Mouse (Mus musculus) myocyte (in vitro differentiated cells): ENCODE data around the gene Olfr59. TPM values are rescaled to one million over a fixed set of nuclear protein-coding genes. Genes with fewer than 3 reads are reported as not detected.

Source experiments
- H3K27me3 ChIP-seq: one replicate; pipeline ENCODE4 v1.6.1; 2011; ENCODE audit not compliant: control insufficient read depth, insufficient read depth, insufficient read length
- H3K36me3 ChIP-seq: one replicate; pipeline ENCODE4 v1.6.1; 2011; ENCODE audit not compliant: control insufficient read depth, insufficient read depth
- H3K4me2 ChIP-seq: one replicate; pipeline ENCODE4 v1.6.1; 2011; ENCODE audit warnings: low read depth, control low read depth
- H3K4me3 ChIP-seq: one replicate; pipeline ENCODE4 v1.5.1; 2011; ENCODE audit warnings: mild to moderate bottlenecking, control low read depth, moderate library complexity
- H3K79me2 ChIP-seq: one replicate; pipeline ENCODE4 v1.6.1; 2011; ENCODE audit not compliant: control insufficient read depth, insufficient read depth
- H3ac ChIP-seq: one replicate; pipeline ENCODE4 v1.6.1; 2011; ENCODE audit not compliant: control insufficient read depth, insufficient read length
- CEBPB ChIP-seq: IDR thresholded peaks from 2 replicates; pipeline ENCODE4 v1.6.1; 2011; ENCODE audit warnings: mild to moderate bottlenecking, moderate library complexity; ENCODE audit not compliant: poor library complexity, insufficient read depth, severe bottlenecking
- E2F4 ChIP-seq: IDR thresholded peaks from one replicate; pipeline ENCODE4 v1.6.1; 2011; ENCODE audit warnings: mild to moderate bottlenecking, control low read depth, moderate library complexity; ENCODE audit not compliant: insufficient read depth
- MAX ChIP-seq: IDR thresholded peaks from one replicate; pipeline ENCODE4 v1.6.1; 2011; ENCODE audit warnings: low read depth, mild to moderate bottlenecking, control low read depth
- MYOD1 ChIP-seq, 3 experiments: IDR thresholded peaks; one replicate each; pipeline ENCODE4 v1.6.1; 2011; ENCODE audit warnings: control low read depth in 2 of 3, low read depth in 2 of 3, mild to moderate bottlenecking in 2 of 3, moderate library complexity in 1 of 3; ENCODE audit not compliant: insufficient read length in 2 of 3, control insufficient read depth in 1 of 3
- MYOG ChIP-seq, 3 experiments: IDR thresholded peaks; one replicate each; pipeline ENCODE4 v1.6.1; 2011; ENCODE audit warnings: control low read depth in 2 of 3, low read depth in 2 of 3, mild to moderate bottlenecking in 2 of 3; ENCODE audit not compliant: insufficient read length in 2 of 3, control insufficient read depth in 1 of 3, insufficient read depth in 1 of 3
- POLR2A ChIP-seq: IDR thresholded peaks from one replicate; pipeline ENCODE4 v1.6.1; 2011; ENCODE audit warnings: low read depth, mild to moderate bottlenecking, control low read depth, moderate library complexity; ENCODE audit not compliant: insufficient read length
- POLR2AphosphoS2 ChIP-seq: IDR thresholded peaks from one replicate; pipeline ENCODE4 v1.6.1; 2011; ENCODE audit warnings: low read depth, control low read depth; ENCODE audit not compliant: insufficient read length
- REST ChIP-seq: IDR thresholded peaks from one replicate; pipeline ENCODE4 v1.6.1; 2011; ENCODE audit warnings: mild to moderate bottlenecking, control low read depth, moderate library complexity; ENCODE audit not compliant: insufficient read depth, insufficient read length
- SRF ChIP-seq: IDR thresholded peaks from one replicate; pipeline ENCODE4 v1.6.1; 2011; ENCODE audit warnings: low read depth; ENCODE audit not compliant: control insufficient read depth, insufficient read length
- TCF12 ChIP-seq: IDR thresholded peaks from one replicate; pipeline ENCODE4 v1.6.1; 2011; ENCODE audit warnings: mild to moderate bottlenecking, control low read depth; ENCODE audit not compliant: poor library complexity, insufficient read depth, severe bottlenecking
- TCF3 ChIP-seq: IDR thresholded peaks from one replicate; pipeline ENCODE4 v1.6.1; 2011; ENCODE audit warnings: low read depth, control low read depth; ENCODE audit not compliant: insufficient read length
- USF1 ChIP-seq: IDR thresholded peaks from one replicate; pipeline ENCODE4 v1.6.1; 2011; ENCODE audit warnings: low read depth, mild to moderate bottlenecking, control low read depth, moderate library complexity
- polyA plus RNA-seq: library from polyadenylated mRNA; unstranded; fragments of >200 nt; fragmentation: generic; extraction: Trizol; gene quantifications from one replicate; pipeline ENCODE4 v1.2.1, GENCODE M21; 2012; ENCODE audit warnings: missing spikeins

Gene Olfr59
- polyA plus RNA-seq = not detected

GRCm38 (mm10) chr11:74283436-74283835 is at the start of gene Olfr59:
Gene Olfr59 (plus strand): TSS chr11:74283736.
- no peak within 1 kb of the TSS for H3ac ChIP-seq
- H3K79me2 ChIP-seq = no peaks in the 10 kb centered on the region
- no peaks in the 10 kb centered on the region for H3K36me3 ChIP-seq
- no peaks in the 10 kb centered on the region for H3K27me3 ChIP-seq
- H3K4me3 ChIP-seq = no peak within 1 kb of the TSS
- no peak within 1 kb of the TSS for H3K4me2 ChIP-seq
- no peak for TF ChIP-seq REST
- no peak for TF ChIP-seq MAX
- TF ChIP-seq POLR2A = no peak
- TF ChIP-seq CEBPB = no peak
- no peak for TF ChIP-seq TCF12
- no peak for TF ChIP-seq E2F4
- no peak for TF ChIP-seq TCF3
- no peak for TF ChIP-seq MYOG (IDR thresholded peaks at IDR 0.05; ENCODE audit: control insufficient read depth in 1 of 3, insufficient read depth in 1 of 3, insufficient read length in 2 of 3, low read depth in 2 of 3)

- TF ChIP-seq TCF3 = no peak
- no peak for TF ChIP-seq REST
- TF ChIP-seq SRF = no peak
- TF ChIP-seq MYOG (IDR thresholded peaks at IDR 0.05; ENCODE audit: control insufficient read depth in 1 of 3, insufficient read depth in 1 of 3, insufficient read length in 2 of 3, low read depth in 2 of 3) = no peak
- no peak for TF ChIP-seq POLR2A
- no peak for TF ChIP-seq MAX
- TF ChIP-seq USF1 = no peak
- no peak for TF ChIP-seq CEBPB
- no peak for TF ChIP-seq TCF12
- TF ChIP-seq E2F4 = no peak
- no peak for TF ChIP-seq POLR2AphosphoS2
- TF ChIP-seq MYOD1 (IDR thresholded peaks at IDR 0.05; ENCODE audit: control insufficient read depth in 1 of 3, insufficient read length in 2 of 3, low read depth in 2 of 3) = no peak
- no peaks in the 10 kb centered on the region for H3K27me3 ChIP-seq
- H3K4me2 ChIP-seq = no peak overlapping the region
- H3ac ChIP-seq = no peak overlapping the region
- H3K79me2 ChIP-seq = no peaks in the 10 kb centered on the region
- H3K4me3 ChIP-seq = no peak overlapping the region
- no peaks in the 10 kb centered on the region for H3K36me3 ChIP-seq
These were observed 42.3 kb upstream of the Olfr59 start for GRCm38 (mm10) chr11:74241201-74241600.

- Histone ChIP-seq H3K27me3 (no peaks in the 10 kb centered on the region), H3K79me2 (no peaks in the 10 kb centered on the region), H3ac (no peak within 1 kb of the TSS), H3K4me2 (no peak within 1 kb of the TSS), H3K4me3 (no peak within 1 kb of the TSS), H3K36me3 (no peaks in the 10 kb centered on the region)
- TF ChIP-seq REST (no peak), USF1 (no peak), MYOG (IDR thresholded peaks at IDR 0.05; ENCODE audit: control insufficient read depth in 1 of 3, insufficient read depth in 1 of 3, insufficient read length in 2 of 3, low read depth in 2 of 3) (no peak), MAX (no peak), POLR2AphosphoS2 (no peak), SRF (no peak), E2F4 (no peak), TCF3 (no peak), TCF12 (no peak)
These were observed 24.0 kb upstream of the Olfr59 start, which contains the start of gene Olfr406 for GRCm38 (mm10) chr11:74259508-74259907. Gene Olfr406 (plus strand): TSS chr11:74259808.

- Histone ChIP-seq H3K4me3 (no peak overlapping the region), H3K4me2 (no peak overlapping the region), H3K79me2 (no peaks in the 10 kb centered on the region), H3ac (no peak overlapping the region), H3K27me3 (no peaks in the 10 kb centered on the region), H3K36me3 (no peaks in the 10 kb centered on the region)
- TF ChIP-seq POLR2AphosphoS2 = no peak
- no peak for TF ChIP-seq CEBPB
- no peak for TF ChIP-seq MYOG (IDR thresholded peaks at IDR 0.05; ENCODE audit: control insufficient read depth in 1 of 3, insufficient read depth in 1 of 3, insufficient read length in 2 of 3, low read depth in 2 of 3)
- TF ChIP-seq MAX = no peak
- no peak for TF ChIP-seq REST
- no peak for TF ChIP-seq USF1
- no peak for TF ChIP-seq TCF3
- TF ChIP-seq TCF12 = no peak
- TF ChIP-seq SRF = no peak
- no peak for TF ChIP-seq E2F4
- TF ChIP-seq POLR2A = no peak
- TF ChIP-seq MYOD1 (IDR thresholded peaks at IDR 0.05; ENCODE audit: control insufficient read depth in 1 of 3, insufficient read length in 2 of 3, low read depth in 2 of 3) = no peak
These were observed 3.7 kb downstream of the Olfr59 start for GRCm38 (mm10) chr11:74287256-74287655.

- H3K27me3 ChIP-seq = no peaks in the 10 kb centered on the region
- H3K4me2 ChIP-seq = no peak overlapping the region
- no peaks in the 10 kb centered on the region for H3K36me3 ChIP-seq
- no peak overlapping the region for H3ac ChIP-seq
- TF ChIP-seq REST (no peak), CEBPB (no peak), USF1 (no peak), MAX (no peak), TCF3 (no peak), TCF12 (no peak), POLR2A (no peak), MYOD1 (IDR thresholded peaks at IDR 0.05; ENCODE audit: control insufficient read depth in 1 of 3, insufficient read length in 2 of 3, low read depth in 2 of 3) (no peak), POLR2AphosphoS2 (no peak), MYOG (IDR thresholded peaks at IDR 0.05; ENCODE audit: control insufficient read depth in 1 of 3, insufficient read depth in 1 of 3, insufficient read length in 2 of 3, low read depth in 2 of 3) (no peak), E2F4 (no peak), SRF (no peak)
- H3K79me2 ChIP-seq = no peaks in the 10 kb centered on the region
- H3K4me3 ChIP-seq = no peak overlapping the region
These were observed 42.5 kb downstream of the Olfr59 start for GRCm38 (mm10) chr11:74326044-74326443.
